Mouse (Mus musculus) lung, embryonic 14.5 days (tissue): Measurements from ENCODE around the gene Frrs1. TPM values are rescaled to one million over a fixed set of nuclear protein-coding genes. Genes with fewer than 3 reads are reported as not detected.
A peak's percentile ranks its signal among the peaks of the same experiment; 100 is the strongest.

Experiments used
- ATAC-seq: fragments of 200-750 bp; cut with Nextera tagmentation; 2 replicates; pipeline ENCODE4 v1.8.0; 2017; ENCODE audit warnings: mild to moderate bottlenecking, moderate TSS enrichment, moderate library complexity; ENCODE audit not compliant: insufficient read depth
- DNase-seq: peaks from one replicate; pipeline ENCODE4 v3.0.0-alpha.2; 2015
- H3K27ac ChIP-seq: fragments of 300-500 bp; sonication (generic); 2 replicates; pipeline ENCODE4 v1.5.1; 2014; ENCODE audit warnings: low read depth, mild to moderate bottlenecking, moderate library complexity
- H3K27me3 ChIP-seq: fragments of 300-500 bp; sonication (generic); 2 replicates; pipeline ENCODE4 v1.6.1; 2014; ENCODE audit warnings: low read length, control low read depth; ENCODE audit not compliant: insufficient read depth
- H3K36me3 ChIP-seq: fragments of 300-500 bp; sonication (generic); 2 replicates; pipeline ENCODE4 v1.6.1; 2014; ENCODE audit warnings: control low read depth; ENCODE audit not compliant: insufficient read depth
- H3K4me1 ChIP-seq: fragments of 300-500 bp; sonication (generic); 2 replicates; pipeline ENCODE4 v1.6.1; 2014; ENCODE audit warnings: antibody characterized with exemption, control low read depth; ENCODE audit not compliant: insufficient read depth
- H3K4me2 ChIP-seq: fragments of 300-500 bp; sonication (generic); 2 replicates; pipeline ENCODE4 v1.6.1; 2014; ENCODE audit warnings: mild to moderate bottlenecking
- H3K4me3 ChIP-seq: fragments of 300-500 bp; sonication (generic); 2 replicates; pipeline ENCODE4 v1.5.1; 2014; ENCODE audit warnings: low read depth, low read length
- H3K9ac ChIP-seq: fragments of 300-500 bp; sonication (generic); 2 replicates; pipeline ENCODE4 v1.6.1; 2014
- H3K9me3 ChIP-seq: fragments of 300-500 bp; sonication (generic); 2 replicates; pipeline ENCODE4 v1.6.1; 2016; ENCODE audit warnings: low read depth, low read length, control low read depth
- CTCF ChIP-seq: IDR thresholded peaks from 2 replicates; pipeline ENCODE4 v1.5.1; 2016; ENCODE audit warnings: antibody characterized with exemption, low read depth
- WGBS: fragments of 180-500 bp; shearing (Covaris S2); extraction: QIAGEN DNeasy Blood & Tissue Kit; methylation state at CpG from one replicate; pipeline ENCODE4 v1.1.7; 2014; 5-methylcytosine and 5-hydroxymethylcytosine counted together
- polyA plus RNA-seq: library from polyadenylated mRNA; unstranded; fragments of >200 nt; fragmentation: Nextera tagmentation; extraction: Ambion mirVana; gene quantifications from 2 replicates; pipeline ENCODE4 v1.2.1, GENCODE M21; 2014

The Frrs1 gene
- polyA plus RNA-seq, 1 experiment from 2014 or later, result 8.9 TPM

DNA sequence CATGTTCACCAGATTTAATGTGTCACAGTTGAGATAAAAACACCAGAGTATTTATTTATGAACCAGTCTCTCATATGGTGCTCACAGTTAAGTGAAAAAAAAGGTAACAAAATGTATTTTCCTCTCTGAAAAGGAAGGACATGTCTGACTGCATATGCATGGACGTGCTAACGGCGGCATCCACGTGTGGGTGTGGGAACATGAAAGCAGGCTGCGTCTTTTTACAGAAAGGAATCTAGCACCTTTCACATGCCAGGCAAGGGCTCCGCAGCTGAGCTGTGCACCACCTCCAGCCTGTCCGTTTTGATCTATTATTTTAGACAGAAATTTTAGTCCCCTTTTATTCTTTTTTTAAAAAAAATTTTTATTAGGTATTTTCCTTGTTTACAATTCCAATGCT, 30.1 kb downstream of the Frrs1 start:
- Histone ChIP-seq H3K4me1 (no peaks in the 10 kb centered on the region), H3K27ac (no peak overlapping the region), H3K4me3 (no peak overlapping the region), H3K9ac (no peak overlapping the region), H3K27me3 (no peaks in the 10 kb centered on the region), H3K36me3 (no peaks in the 10 kb centered on the region), H3K4me2 (no peak overlapping the region), H3K9me3 (no peaks in the 10 kb centered on the region)
- TF ChIP-seq CTCF, result no peak
- DNase-seq (no peak), ATAC-seq (no peak)
- 75% methylated on average over 7 of the region's 7 CpGs for WGBS

DNA sequence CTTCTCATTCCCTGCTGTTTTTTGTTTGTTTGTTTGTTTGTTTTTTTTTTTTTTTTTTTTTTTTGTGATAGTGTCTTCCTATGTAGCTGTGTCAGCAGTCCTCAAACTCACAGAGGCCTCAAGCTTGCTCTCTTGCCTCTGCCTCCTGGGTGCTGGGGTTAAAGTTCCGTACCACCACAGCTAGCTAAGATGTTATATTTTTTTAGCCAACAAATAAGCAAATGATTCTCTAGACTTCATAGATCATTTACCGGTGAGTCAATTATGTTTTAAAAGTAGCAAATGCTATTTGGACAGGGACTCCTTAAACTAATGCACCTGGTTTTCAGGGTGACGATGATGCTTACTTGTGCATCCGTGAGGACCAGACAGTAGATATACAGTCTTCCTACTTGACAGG, 31.3 kb downstream of the Frrs1 start:
- Histone ChIP-seq H3K9me3 (no peaks in the 10 kb centered on the region), H3K4me2 (no peak overlapping the region), H3K4me1 (no peaks in the 10 kb centered on the region), H3K36me3 (no peaks in the 10 kb centered on the region), H3K4me3 (no peak overlapping the region), H3K27ac (no peak overlapping the region), H3K9ac (no peak overlapping the region), H3K27me3 (no peaks in the 10 kb centered on the region)
- WGBS, result 89% methylated on average over 4 of the region's 4 CpGs
- ATAC-seq (no peak), DNase-seq (no peak)
- no peak for TF ChIP-seq CTCF

- Histone ChIP-seq H3K9ac (no peak overlapping the region), H3K9me3 (no peaks in the 10 kb centered on the region), H3K27me3 (no peaks in the 10 kb centered on the region), H3K4me2 (no peak overlapping the region), H3K36me3 (no peaks in the 10 kb centered on the region), H3K4me1 (no peaks in the 10 kb centered on the region), H3K27ac (no peak overlapping the region), H3K4me3 (no peak overlapping the region)
- no peak for TF ChIP-seq CTCF
- DNase-seq (no peak), ATAC-seq (no peak)
- WGBS, result 90% methylated on average over 17 of the region's 17 CpGs
These were observed 32.4 kb downstream of the Frrs1 start for GRCm38 (mm10) chr3:116891436-116892205.

GRCm38 (mm10) chr3:116892206-116892563, 32.9 kb downstream of the Frrs1 start:
- Histone ChIP-seq H3K9me3 (no peaks in the 10 kb centered on the region), H3K9ac (no peak overlapping the region), H3K4me3 (no peak overlapping the region), H3K4me2 (no peak overlapping the region), H3K27ac (no peak overlapping the region), H3K36me3 (no peaks in the 10 kb centered on the region), H3K4me1 (no peaks in the 10 kb centered on the region), H3K27me3 (no peaks in the 10 kb centered on the region)
- no peak for ATAC-seq
- no peak for DNase-seq
- 92% methylated on average over 6 of the region's 6 CpGs for WGBS
- no peak for TF ChIP-seq CTCF

- Histone ChIP-seq H3K4me2 (no peak overlapping the region), H3K9ac (no peak overlapping the region), H3K36me3 (no peaks in the 10 kb centered on the region), H3K27ac (no peak overlapping the region), H3K27me3 (no peaks in the 10 kb centered on the region), H3K9me3 (no peaks in the 10 kb centered on the region), H3K4me3 (no peak overlapping the region), H3K4me1 (no peaks in the 10 kb centered on the region)
- 66% methylated on average over 9 of the region's 9 CpGs for WGBS
- DNase-seq (no peak), ATAC-seq (peak; percentile 47; the same call in 1 of the 2 replicates)
- TF ChIP-seq CTCF, result no peak
These were observed 33.6 kb downstream of the Frrs1 start for GRCm38 (mm10) chr3:116892872-116893271.

GRCm38 (mm10) chr3:116904158-116904557, 44.9 kb downstream of the Frrs1 start:
- Histone ChIP-seq H3K36me3 (no peaks in the 10 kb centered on the region), H3K27ac (no peak overlapping the region), H3K4me2 (no peak overlapping the region), H3K9ac (no peak overlapping the region), H3K27me3 (no peaks in the 10 kb centered on the region), H3K4me1 (no peaks in the 10 kb centered on the region), H3K4me3 (no peak overlapping the region), H3K9me3 (no peaks in the 10 kb centered on the region)
- ATAC-seq (peak; percentile 52; the same call in 1 of the 2 replicates), DNase-seq (peak; percentile 85)
- peak; percentile 81 for TF ChIP-seq CTCF
- 21% methylated on average over 6 of the region's 6 CpGs for WGBS

- no peak for TF ChIP-seq CTCF
- Histone ChIP-seq H3K4me1 (no peaks in the 10 kb centered on the region), H3K4me3 (no peak overlapping the region), H3K27ac (no peak overlapping the region), H3K36me3 (no peaks in the 10 kb centered on the region), H3K4me2 (no peak overlapping the region), H3K9ac (no peak overlapping the region), H3K27me3 (no peaks in the 10 kb centered on the region), H3K9me3 (no peaks in the 10 kb centered on the region)
- WGBS, result 84% methylated on average over 16 of the region's 16 CpGs
- no peak for DNase-seq
- no peak for ATAC-seq
These were observed 46.6 kb downstream of the Frrs1 start for GRCm38 (mm10) chr3:116905898-116906297.

GRCm38 (mm10) chr3:116906596-116906995, 47.3 kb downstream of the Frrs1 start:
- Histone ChIP-seq H3K4me2 (no peak overlapping the region), H3K27ac (no peak overlapping the region), H3K4me1 (no peaks in the 10 kb centered on the region), H3K9ac (no peak overlapping the region), H3K9me3 (no peaks in the 10 kb centered on the region), H3K4me3 (no peak overlapping the region), H3K36me3 (no peaks in the 10 kb centered on the region), H3K27me3 (no peaks in the 10 kb centered on the region)
- TF ChIP-seq CTCF, result no peak
- ATAC-seq (no peak), DNase-seq (no peak)
- WGBS, result 80% methylated on average over 9 of the region's 9 CpGs
